Mouse (Mus musculus) layer of hippocampus, adult 8-10 months (tissue): ENCODE data around the gene Pax3. TPM values are rescaled to one million over a fixed set of nuclear protein-coding genes. Genes with fewer than 3 reads are reported as not detected.

Experiments used
- DNase-seq, 2 experiments: peaks; one replicate each; pipeline ENCODE4 v3.0.0; 2022; ENCODE audit warnings: low spot score in 2 of 2
- total RNA-seq, 4 experiments: library from RNA; stranded (reverse); gene quantifications; 2 replicates each; pipeline ENCODE4 v1.2.4; 2022

The Pax3 gene
- total RNA-seq, 4 experiments from 2014 or later: not detected

DNA sequence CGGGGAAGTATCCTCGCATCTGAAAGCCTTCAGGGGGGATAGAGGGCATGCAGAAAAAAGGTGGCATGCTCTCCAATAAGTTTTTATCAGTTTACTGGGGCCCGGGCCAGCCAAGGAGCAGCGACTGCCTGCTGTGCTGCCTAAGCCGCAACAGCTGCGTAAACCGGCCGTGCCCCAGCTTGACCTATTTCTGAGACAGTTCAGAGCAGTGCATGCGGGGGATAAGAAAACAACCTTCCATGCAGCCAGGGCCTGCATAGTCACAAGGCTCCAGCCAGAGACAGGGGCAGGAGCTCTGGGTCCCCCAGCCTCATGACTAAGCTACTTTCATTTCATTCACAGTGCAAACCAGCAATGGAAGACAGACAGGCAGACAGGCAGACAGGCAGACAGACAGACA lies 15.1 kb downstream of the Pax3 start:
- DNase-seq: no peak

DNA sequence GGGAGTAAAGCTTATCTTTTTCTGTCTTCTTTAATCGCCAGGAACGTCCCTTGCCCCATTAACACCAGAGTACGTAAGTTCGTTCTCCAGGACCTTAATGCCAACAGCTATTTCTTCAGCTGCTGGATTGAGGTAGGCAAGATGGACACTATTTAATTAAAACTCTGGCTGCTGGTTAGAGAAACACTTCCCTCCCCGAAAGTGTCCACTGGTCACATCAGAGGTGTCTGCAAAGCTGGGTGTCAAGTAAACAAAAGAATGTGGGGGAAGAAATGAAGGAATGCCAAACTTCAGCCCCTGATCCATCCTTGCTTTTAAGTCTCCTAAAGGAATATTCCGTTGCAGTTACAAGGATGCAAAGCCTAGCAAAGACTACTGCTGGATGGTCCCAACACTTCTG lies 24.6 kb downstream of the Pax3 start:
- no peak for DNase-seq

DNA sequence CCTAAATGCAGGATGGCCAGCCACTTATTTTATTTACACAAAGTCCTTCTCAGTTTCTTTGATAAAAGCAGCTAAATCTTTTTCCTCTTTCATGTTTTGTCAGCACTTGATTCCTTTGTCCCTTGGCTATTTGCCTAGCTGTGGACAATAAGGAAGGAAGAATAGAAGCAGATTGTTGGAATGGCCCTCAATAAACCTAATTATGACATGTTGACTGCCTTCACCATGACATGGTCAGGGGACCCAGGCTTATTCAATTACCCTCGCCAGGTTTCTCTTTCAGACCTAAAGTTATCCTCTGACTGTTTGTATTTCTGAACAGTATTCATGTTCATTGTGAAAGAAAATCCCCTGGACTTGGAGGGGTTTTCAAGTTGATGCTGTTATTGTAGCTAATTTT lies 25.3 kb downstream of the Pax3 start:
- no peak for DNase-seq

DNA sequence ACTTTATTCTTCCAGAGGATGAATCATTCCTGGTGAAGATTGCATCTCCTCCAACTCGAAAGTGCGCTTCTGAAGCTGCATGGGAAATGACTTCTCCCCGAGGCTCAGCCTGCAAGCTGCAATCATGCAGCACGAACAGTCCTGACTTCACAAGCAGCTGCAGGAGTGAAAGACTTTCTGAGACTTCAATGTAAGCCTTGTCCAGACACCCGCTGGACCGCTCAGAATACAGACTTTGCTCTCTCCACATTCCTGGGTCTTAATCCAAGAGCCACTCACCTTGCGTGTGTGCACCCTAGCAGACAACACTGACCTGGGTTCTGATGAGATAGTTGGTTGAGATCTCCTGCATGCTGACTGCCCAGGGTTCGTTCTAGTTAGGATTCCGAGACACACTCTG lies 26.2 kb downstream of the Pax3 start:
- no peak for DNase-seq

DNA sequence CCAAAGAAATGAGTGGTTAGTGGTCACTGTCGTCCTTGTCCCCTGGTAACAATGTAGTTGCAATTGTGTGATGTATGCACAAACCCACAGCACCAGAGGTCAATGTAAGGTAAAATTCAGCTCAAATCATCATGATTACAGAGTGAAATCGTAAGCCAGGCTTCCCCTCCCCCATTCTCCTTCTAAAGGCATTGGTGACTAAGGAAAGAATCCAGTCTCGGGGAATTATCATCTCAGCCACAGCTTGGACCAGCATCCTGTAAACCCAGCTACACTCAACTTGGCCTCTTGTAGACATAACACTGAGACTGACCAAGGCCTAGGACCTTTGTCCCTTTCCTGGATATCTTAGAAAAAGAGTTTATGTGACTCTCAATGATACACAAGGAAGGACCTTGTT lies 28.1 kb downstream of the Pax3 start:
- DNase-seq: no peak

DNA sequence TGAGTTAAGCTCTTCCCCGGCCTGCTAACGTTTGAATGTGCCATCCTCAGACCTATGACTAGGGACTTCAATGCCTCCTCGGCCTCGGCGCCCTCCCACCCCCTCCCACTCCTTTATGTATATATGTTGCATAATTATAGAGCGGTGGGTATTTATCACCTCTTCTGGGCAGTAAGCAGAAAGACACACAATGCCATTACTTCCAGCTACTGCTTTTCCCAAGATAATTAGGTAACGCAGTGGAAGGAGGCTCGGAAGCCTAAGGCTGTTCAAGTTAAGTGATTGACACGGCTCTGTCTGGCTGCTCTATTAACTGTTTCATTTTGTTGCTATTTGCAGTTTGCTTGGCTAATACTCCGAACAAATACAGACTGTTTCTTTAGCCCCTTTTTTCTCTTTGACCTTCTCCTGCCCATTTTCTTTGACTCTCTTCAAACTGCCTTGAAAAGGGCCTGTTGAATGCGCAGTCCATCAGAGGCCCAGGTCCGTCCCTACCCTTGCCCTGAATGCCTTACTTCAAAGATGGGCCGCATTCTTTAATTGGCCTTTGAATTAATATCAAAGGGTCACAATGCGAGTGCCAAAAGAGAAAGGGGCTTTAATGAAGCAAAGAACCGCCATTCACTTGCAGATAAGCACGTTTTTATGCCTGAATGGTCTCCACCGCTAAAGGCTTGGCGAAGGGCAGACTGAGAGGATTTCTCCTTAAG lies 29.2 kb downstream of the Pax3 start:
- DNase-seq: no peak

DNA sequence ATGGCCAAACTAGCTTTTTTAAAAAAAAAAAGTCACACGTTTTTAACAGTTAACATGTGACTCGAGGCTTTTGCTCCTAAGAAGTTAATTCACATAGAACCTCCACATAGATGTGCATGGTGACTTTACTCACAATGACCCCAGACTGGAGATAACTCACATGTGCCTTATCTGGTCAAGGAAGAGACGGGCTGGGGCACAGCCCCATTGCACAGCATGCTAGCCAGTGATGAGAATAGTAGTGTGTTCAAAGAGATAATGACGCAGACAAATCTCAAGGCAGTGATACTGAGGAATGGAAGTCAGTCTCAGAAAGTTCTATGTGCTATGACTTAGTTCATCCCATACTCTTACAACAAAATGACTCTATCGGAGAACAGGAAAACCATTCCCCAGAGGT lies 35.2 kb downstream of the Pax3 start:
- DNase-seq: no peak

DNA sequence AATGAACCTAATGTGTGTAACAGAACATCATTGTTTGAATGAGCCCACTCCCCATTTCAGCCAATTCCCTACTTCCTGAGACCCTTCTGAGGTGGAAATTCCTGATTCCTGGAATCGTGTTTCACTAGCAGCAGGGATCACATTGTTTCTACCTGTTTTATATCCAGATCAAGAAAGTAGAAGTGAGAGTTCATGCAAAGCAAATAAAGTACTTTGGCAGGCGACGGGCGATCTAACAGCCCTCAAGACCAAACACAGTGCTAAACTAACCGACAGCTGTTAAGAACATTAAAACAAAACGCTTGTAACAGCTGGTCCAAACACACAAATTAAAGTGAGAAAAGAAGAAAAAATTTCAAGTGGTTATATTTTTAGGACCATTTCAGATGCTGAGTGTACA lies 39.0 kb downstream of the Pax3 start:
- DNase-seq: no peak

DNA sequence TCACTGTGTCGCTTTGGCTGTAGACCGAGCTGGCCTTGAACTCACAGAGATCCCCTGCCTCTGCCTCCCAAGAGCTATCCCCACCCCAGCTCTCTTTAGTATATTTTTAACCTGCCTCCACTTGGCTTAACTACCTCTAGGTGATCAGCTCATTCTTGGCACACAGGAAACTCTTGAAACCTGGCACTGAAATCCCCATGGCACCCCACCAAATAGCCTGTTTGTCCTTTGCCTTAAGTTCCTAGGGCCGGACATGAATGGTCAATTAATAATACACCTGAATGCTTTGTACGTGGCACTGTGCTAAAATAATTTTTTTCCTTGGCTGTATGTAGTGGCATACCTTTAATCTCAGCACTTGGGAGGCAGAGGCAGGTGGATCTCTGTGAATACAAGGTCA lies 41.1 kb downstream of the Pax3 start:
- DNase-seq: no peak

DNA sequence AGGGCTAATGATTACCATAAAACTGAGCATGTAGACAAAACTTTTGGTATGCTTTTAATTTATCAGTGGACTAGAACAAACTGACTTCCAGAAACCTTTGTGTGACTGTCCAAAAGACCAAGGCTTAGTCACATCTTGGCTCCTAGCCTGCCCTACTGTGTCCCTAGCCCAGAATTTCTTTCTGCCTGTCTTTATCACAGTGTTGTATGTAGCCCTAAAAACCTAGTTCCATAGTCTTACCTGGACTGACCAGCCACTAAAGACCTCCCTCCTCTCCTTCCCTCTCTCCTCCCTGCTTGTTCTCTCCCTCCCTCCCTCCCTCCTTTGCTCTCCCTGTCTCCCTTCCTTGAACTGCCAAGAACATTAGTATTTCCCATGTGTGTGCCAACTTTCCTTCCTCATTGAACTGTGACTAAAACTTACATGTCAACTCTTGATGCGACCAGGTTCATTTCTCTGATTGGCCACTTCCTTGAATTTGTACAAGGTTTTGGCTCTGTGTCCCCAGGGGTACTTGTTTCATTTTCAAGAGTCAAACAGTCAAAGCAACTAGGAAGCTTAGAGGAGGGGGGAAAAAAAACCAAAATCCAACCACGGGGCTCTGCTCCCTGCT lies 48.8 kb downstream of the Pax3 start:
- DNase-seq: no peak

DNA sequence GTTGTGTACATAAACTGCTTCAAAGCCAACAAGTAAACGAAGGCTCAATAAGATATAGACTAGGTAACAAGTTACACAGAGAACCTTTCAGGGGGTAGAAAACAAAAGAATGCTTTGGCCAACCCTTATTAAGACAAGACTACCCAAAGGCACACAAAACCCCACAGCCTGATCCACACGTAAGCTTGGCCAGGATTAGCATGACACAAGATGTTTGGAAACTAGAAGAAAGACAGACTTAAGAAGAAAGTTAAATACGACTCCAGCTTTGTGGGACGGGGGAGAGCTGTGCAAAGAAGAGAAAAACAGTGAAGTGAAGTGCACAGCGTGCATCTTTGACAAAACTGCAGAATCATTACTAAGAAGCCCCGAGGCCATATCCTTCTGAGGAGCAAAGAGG lies 53.5 kb downstream of the Pax3 start:
- DNase-seq: no peak

DNA sequence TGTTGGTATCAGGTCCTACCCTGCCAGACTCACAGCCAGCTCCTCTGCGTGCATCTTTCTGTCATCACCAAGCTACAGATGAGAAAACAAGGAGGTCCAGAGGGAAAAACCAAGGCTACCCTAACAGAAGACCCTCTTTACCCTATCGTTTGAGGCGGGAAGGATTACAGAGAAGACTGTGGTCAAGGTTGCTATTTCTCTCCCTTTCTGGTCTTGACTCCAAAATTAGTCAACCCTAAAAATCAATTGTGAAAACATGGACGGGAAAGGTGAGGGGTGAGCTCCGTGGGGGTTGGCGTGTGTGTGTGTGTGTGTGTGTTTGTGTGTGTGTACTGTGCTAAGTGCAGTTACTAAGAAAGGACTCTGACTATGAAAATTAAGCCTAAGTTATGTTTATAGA lies 54.0 kb downstream of the Pax3 start:
- DNase-seq: no peak

DNA sequence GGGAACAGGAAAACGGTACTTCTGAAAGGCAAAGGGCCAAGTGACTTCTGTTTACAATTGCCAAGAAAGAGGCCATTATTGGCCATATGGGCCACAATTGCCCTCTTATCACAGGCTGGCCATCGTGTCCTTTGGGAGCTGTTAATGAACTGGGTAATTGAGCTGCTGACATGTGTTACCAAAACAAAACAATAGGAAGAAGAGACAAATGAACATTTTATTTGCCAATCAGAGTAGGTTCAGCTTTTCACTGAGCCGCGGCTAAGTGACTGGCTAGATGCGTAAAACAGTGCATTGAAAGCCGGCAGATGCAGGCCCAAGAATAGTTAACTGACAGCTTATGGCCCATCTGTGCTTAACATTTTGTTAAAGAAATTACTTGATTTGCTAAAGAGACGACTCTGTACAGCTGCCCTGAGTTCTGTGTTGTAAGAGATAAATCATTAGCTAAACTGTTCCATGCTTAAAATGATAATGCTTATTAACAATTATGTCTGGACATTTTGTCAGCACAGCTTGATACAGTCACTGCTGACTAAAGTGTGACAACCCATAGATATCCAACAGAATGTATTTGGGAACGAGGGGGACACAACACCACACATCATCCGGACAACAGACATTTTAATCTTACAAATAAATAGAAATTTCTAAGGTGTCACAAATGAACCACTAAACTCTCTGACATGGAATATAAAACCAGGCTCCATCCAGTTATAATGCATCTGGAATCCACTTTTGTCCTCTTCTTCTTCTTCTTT lies 55.0 kb downstream of the Pax3 start:
- DNase-seq: peak in 1 of 2 experiments; percentile 2

DNA sequence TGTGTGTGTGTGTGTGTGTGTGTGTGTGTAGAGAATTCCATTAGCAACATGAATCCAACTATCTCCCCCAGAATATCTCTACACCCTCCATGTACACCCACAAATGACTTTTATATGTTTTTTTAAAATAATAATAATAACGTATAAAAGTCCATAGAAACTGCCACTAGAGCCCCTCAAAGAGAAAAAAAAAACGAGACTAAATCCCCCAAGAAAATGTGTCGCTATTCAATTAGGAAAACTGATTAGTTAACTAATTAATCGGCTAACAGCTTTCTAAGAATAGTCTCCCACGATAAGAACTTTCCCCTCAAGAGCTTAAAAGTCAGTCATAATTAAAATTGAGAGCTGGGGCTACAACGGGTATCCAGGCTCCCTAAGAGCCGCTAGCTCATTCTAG lies 55.6 kb downstream of the Pax3 start:
- DNase-seq: no peak

DNA sequence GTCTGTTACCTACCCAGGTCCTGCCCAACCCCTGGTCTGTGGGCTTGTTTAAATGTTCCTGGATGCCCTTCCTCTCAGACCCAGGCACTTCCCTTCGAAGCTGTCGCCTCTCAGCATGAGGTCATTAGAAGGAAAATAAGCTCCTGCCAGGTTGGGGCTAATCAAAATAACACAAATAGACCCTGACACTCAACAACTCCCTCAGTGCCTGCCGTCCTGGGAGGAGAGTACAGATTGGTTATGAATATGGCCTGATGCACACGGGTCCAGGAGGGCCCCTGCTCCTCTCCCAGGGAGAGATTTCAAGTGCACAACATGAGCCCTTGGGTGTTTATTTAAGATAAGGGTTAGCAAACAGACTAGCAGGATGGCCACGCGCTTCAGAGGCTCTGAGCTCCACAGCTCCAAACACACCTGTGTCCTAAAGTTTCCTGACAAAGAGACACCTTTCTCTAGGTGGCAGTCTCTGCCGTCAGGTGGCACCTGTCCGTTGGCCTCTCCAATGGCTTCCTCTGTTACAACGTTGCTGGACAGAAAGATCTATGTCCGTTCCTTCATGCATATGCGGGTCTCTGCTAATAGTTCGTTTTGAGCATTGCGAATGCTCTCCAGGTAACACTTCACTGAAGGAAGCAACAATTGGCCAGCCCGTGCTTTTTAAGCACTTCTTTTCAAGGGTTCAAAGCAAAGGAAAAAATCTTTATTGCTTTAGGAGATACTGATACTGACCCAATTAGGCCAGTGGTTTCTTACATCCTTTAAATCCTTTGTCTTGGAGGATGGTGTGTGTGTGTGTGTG lies 56.2 kb downstream of the Pax3 start:
- DNase-seq: no peak

DNA sequence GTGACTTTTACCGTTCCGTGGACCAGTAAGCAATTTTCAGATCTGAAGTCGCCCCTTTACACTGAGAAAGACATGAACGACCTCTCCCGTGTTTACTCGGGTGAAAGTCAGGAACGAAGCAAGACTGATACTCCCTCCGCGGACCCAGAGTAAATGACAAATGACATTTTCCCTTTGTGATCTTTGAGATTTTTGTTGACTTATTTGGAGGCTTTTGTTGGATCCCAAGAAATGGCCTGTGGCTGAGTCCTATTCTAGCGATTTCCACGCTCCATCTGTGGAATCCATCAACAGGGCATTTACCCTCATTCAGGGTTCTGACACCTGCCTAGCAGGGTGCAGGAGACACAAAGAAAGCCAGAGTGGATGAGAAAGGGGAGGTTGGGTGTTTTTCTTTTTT lies 57.6 kb downstream of the Pax3 start:
- no peak for DNase-seq

DNA sequence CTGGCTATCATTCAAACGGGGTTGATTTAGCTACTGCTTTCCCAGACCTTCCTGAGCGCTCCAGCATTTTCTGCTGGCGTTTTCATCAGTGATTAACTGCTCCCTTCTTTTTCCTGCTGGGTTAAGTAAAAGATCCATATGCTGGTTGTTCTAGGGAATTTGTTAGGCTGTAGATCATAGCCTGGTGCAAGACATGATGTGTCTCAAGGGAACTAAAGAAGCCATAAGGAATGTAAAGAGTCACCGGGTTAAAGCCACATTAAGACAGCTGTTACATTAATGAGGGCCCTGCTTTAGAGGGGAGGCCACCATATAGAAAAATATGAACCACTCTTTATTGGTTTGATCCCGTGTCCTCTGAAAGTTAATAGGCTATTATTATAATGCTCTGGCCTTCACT lies 67.7 kb downstream of the Pax3 start:
- no peak for DNase-seq

DNA sequence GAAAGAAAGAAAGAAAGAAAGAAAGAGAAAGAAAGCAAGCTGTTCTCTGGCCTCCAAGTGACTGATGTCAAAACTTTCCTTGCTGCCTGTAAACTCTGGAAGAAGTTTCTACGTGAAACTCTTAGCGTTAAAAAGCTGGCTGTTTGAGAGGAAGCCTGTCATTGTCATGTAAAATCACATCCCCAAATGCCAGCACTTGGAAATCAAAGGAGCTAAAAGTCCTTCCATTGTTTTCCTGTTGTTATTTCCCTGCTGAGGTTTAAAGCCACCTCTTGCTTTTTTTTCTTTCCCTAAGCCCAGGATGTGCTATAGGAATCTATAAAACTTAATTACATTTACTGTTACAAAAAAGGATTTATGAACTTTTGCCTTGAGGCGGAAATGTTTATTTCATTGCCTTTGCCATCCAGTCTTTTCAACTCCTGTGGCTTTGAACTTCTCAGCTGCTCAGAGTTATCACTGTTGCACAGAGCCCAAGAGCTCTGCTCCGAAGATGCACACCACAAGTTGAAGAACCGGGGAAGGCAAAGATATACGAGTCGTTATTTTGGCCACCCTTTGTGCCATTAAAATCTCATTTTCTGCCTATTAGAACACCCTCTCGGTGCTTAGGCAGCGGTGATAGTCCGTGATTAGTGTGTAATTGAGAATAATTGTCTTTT lies 76.9 kb downstream of the Pax3 start:
- DNase-seq: no peak

DNA sequence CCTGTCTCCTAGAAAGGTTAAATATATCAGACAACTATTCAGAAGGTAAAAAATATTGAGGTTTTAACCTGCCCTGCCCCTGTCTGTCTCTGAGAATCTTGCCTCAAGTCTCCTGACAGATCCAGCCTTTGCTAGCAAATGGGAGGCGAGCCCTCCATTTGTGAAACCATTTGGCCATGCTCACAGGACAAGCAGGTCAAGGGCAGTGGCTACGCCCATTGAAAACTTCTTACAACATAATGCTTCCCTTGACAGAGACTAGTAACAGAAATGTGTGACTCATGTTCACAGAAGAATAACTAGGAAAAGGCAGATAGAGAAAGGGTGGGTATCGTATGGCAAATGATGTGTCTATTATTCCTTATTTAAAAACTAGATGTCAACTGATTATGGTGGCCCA lies 80.9 kb downstream of the Pax3 start:
- DNase-seq: no peak

DNA sequence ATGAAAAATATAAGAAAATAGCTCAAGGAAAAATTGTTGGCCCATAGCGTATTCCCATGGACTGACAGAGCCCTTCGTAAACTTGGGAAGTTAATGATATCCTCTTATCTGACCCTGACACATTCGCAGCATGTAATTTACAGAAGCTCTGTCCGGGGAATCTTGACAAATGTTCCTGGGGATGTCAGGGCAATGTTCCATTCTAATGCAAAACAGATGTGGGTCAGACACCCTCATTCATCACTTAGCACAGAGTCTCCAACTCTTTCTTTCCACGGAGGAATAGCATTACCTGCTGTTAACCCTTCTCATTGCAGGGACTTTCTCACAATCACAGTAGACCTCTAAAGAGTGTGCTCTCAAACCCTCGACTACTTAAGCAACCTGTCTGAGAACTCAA lies 86.6 kb downstream of the Pax3 start:
- DNase-seq: no peak

DNA sequence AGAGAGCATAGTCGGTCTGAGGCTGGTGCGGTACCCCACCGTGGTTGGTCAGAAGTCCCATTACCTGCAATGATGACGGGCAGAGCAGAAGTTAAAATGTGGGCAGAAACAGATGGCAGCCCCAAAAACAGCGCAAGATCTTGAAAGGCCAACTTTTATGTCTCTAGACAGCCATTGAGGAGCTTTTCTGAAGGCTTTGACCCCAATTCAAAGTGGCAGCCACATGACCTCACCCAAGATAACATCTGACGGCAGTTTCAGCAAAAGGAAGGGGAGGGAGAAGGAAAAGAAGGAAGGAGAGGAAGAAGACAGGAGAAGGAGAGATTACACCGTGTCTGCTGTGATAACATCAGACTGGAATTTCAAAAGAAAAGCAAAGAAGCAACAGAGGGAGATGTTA lies 93.4 kb downstream of the Pax3 start:
- DNase-seq: no peak

DNA sequence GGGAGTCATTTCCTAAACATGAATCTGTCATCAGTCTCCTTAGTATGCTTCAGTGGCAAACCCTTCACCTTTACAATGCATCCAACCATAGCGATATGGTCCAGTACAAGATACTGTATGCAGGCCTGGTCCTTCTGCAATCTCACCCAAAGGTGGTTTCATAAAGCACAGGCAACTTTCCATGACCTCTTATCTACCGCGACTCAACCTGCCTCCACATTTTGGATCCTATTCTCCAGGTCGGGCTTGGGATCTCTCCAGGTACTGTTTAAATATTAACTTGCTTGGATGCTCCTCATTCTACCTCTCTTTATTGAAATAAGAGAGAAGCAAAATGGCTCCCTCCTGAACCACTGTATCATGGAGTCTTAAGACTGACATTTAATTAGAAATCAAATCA lies 103.3 kb downstream of the Pax3 start:
- no peak for DNase-seq
